Mouse (Mus musculus): ENCODE data around the gene Ddx20.

- no peak for TF ChIP-seq CTCF (IDR thresholded peaks at IDR 0.05)
- peak; percentile 65; the same call in 1 of the 2 replicates for TF ChIP-seq POLR2A (IDR thresholded peaks at IDR 0.05; ENCODE audit: insufficient read depth, low read depth, low read length)
- TF ChIP-seq EP300 (IDR thresholded peaks at IDR 0.05; ENCODE audit: insufficient read depth, low read depth, low read length): no peak
These were observed 8.4 kb upstream of the Ddx20 start for GRCm38 (mm10) chr3:105695476-105696386.

Data from heart, adult 2 months (tissue).